ENCODE assay signal across 24 mouse cellular contexts in the genomic region with DNA sequence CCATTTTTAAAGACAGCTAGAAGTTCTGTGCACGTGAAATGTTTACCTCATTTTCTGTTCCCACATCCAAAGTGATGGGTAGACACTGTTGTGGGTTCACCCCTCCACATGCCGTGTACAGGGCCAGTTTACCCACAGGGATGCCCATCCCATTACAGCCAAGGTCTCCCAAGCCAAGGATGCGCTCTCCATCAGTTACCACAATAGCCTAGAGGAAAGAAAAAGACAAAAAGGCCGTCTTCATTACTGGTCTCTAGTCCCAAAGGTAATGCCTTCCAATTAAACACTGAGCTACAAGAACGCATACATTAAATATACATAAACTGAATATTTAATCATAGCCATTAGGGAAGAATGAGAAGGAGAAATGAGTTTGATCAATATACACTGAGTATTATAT. TPM values are rescaled to one million over a fixed set of nuclear protein-coding genes. Genes with fewer than 3 reads are reported as not detected.
DNase-seq lines count a peak whose midpoint lies in the region; ATAC-seq lines count a peak whose summit lies in the region.
"Had no signal": no experiment of that assay in that cellular context is flagged by ENCODE, and none has a peak within 500 bp of the region (broad histone marks: within the 10 kb centered on the region; RNA-seq: fewer than 3 reads in every experiment).

No protein-coding gene starts in this region.

- no peak overlapping the region for H3K4me2 ChIP-seq in midbrain, embryonic 11.5 days
- H3K4me2 ChIP-seq in hindbrain, embryonic 14.5 days (replicated peaks) = no peak overlapping the region
- no peak overlapping the region for H3K4me2 ChIP-seq in midbrain, embryonic 16.5 days (ENCODE audit: low read length)
- H3K4me2 ChIP-seq: embryonic facial prominence, embryonic 15.5 days had no signal

- H3K36me3 ChIP-seq in midbrain, embryonic 11.5 days (ENCODE audit: control insufficient read depth, insufficient read depth, low read length) = no peaks in the 10 kb centered on the region
- no peaks in the 10 kb centered on the region for H3K36me3 ChIP-seq in midbrain, embryonic 10.5 days
- no peaks in the 10 kb centered on the region for H3K36me3 ChIP-seq in hindbrain, embryonic 14.5 days (replicated peaks; ENCODE audit: control insufficient read depth, insufficient read depth)
- H3K36me3 ChIP-seq in midbrain, embryonic 16.5 days (ENCODE audit: control insufficient read depth, insufficient read depth, low read length) = no peaks in the 10 kb centered on the region
- H3K36me3 ChIP-seq: embryonic facial prominence, embryonic 15.5 days; forebrain, embryonic 10.5 days; G1E; heart, embryonic 10.5 days had no signal

- no peak overlapping the region for H3K9ac ChIP-seq in midbrain, embryonic 11.5 days (ENCODE audit: low read length)
- no peak overlapping the region for H3K9ac ChIP-seq in hindbrain, embryonic 14.5 days
- no peak overlapping the region for H3K9ac ChIP-seq in midbrain, embryonic 16.5 days (ENCODE audit: low read depth, low read length)
- H3K9ac ChIP-seq: embryonic facial prominence, embryonic 15.5 days had no signal

- H3K27ac ChIP-seq in midbrain, embryonic 11.5 days (ENCODE audit: low read depth, low read length) = no peak overlapping the region
- H3K27ac ChIP-seq in midbrain, embryonic 10.5 days (replicated peaks) = no peak overlapping the region
- no peak overlapping the region for H3K27ac ChIP-seq in hindbrain, embryonic 14.5 days
- H3K27ac ChIP-seq in midbrain, embryonic 16.5 days (ENCODE audit: low read length) = no peak overlapping the region
- H3K27ac ChIP-seq: embryonic facial prominence, embryonic 15.5 days; forebrain, embryonic 10.5 days; gastrocnemius, adult 2 months; heart, embryonic 10.5 days had no signal

- WGBS in midbrain, embryonic 11.5 days = 80% methylated on average over 5 of the region's 5 CpGs
- WGBS in midbrain, embryonic 10.5 days = 86% methylated on average over 5 of the region's 5 CpGs
- WGBS in hindbrain, embryonic 14.5 days = 42% methylated on average over 5 of the region's 5 CpGs
- WGBS in midbrain, embryonic 16.5 days = 58% methylated on average over 5 of the region's 5 CpGs

- intact Hi-C loops in heart, postnatal 10 days (cut with DNase I) = no loop called here

- peak; percentile 63 for DNase-seq in heart, adult 11 months
- no peak for DNase-seq in heart, postnatal 10 days
- DNase-seq in midbrain, embryonic 11.5 days (ENCODE audit: low spot score, missing footprints) = no peak
- DNase-seq in midbrain, embryonic 10.5 days (ENCODE audit: low spot score) = no peak
- no peak for DNase-seq in hindbrain, embryonic 14.5 days (ENCODE audit: low spot score)
- DNase-seq in gastrocnemius, adult 8-10 months (ENCODE audit: low spot score in 2 of 2) = no peak
- DNase-seq: adrenal gland, adult 8-10 months; adrenal gland, postnatal 36 days; B cell, adult 2 months; cerebellum, adult 8-10 months; cerebellum, postnatal 14 days; embryo, embryonic 11 days; gastrocnemius, adult 2 months; gastrocnemius, postnatal 36 days; heart, adult 18-20 months; heart, postnatal 14 days had no signal

- H3K4me1 ChIP-seq in midbrain, embryonic 11.5 days (ENCODE audit: control insufficient read depth, insufficient read depth, low read length) = no peaks in the 10 kb centered on the region
- no peaks in the 10 kb centered on the region for H3K4me1 ChIP-seq in midbrain, embryonic 10.5 days
- 0 out of 2 replicates have a peak, but pooled peaks cover 4% of the 10 kb centered on the region for H3K4me1 ChIP-seq in hindbrain, embryonic 14.5 days (replicated peaks; ENCODE audit: control insufficient read depth, insufficient read depth, low read length)
- H3K4me1 ChIP-seq in midbrain, embryonic 16.5 days (ENCODE audit: control insufficient read depth, insufficient read depth, low read length) = peaks cover 2% of the 10 kb centered on the region; the same call in 1 of the 2 replicates
- H3K4me1 ChIP-seq: embryonic facial prominence, embryonic 15.5 days; forebrain, embryonic 10.5 days; heart, embryonic 10.5 days had no signal

- H3K9me3 ChIP-seq in midbrain, embryonic 11.5 days (ENCODE audit: control insufficient read depth, low read length) = no peaks in the 10 kb centered on the region
- no peaks in the 10 kb centered on the region for H3K9me3 ChIP-seq in midbrain, embryonic 10.5 days (replicated peaks)
- no peaks in the 10 kb centered on the region for H3K9me3 ChIP-seq in hindbrain, embryonic 14.5 days (ENCODE audit: control insufficient read depth, low read length)
- no peaks in the 10 kb centered on the region for H3K9me3 ChIP-seq in midbrain, embryonic 16.5 days (replicated peaks; ENCODE audit: control insufficient read depth, low read length, poor library complexity, severe bottlenecking)
- H3K9me3 ChIP-seq: embryonic facial prominence, embryonic 15.5 days; forebrain, embryonic 10.5 days; G1E; heart, embryonic 10.5 days had no signal

- no peak overlapping the region for H3K4me3 ChIP-seq in midbrain, embryonic 11.5 days (ENCODE audit: low read depth, low read length)
- H3K4me3 ChIP-seq in midbrain, embryonic 10.5 days = no peak overlapping the region
- H3K4me3 ChIP-seq in hindbrain, embryonic 14.5 days (replicated peaks; ENCODE audit: low read length) = no peak overlapping the region
- H3K4me3 ChIP-seq in midbrain, embryonic 16.5 days (ENCODE audit: low read depth, low read length) = no peak overlapping the region
- H3K4me3 ChIP-seq: embryonic facial prominence, embryonic 15.5 days; erythroblast, embryonic 14.5 days; forebrain, embryonic 10.5 days; gastrocnemius, adult 2 months; heart, embryonic 10.5 days had no signal

- peak; percentile 48; the same call in 1 of the 2 replicates for ATAC-seq in midbrain, embryonic 11.5 days (ENCODE audit: low FRiP score)
- peak; percentile 40; the same call in 1 of the 2 replicates for ATAC-seq in hindbrain, embryonic 14.5 days (ENCODE audit: low FRiP score)
- ATAC-seq in midbrain, embryonic 16.5 days = peak; percentile 62; the same call in 1 of the 2 replicates
- ATAC-seq: CD4-positive, CD25-positive, alpha-beta regulatory T cell, adult 4 months; forebrain, embryonic 14.5 days had no signal

- H3K27me3 ChIP-seq in midbrain, embryonic 11.5 days (ENCODE audit: control insufficient read depth, insufficient read depth, low read length) = no peaks in the 10 kb centered on the region
- no peaks in the 10 kb centered on the region for H3K27me3 ChIP-seq in midbrain, embryonic 10.5 days (ENCODE audit: low read depth, poor library complexity, severe bottlenecking)
- no peaks in the 10 kb centered on the region for H3K27me3 ChIP-seq in hindbrain, embryonic 14.5 days (ENCODE audit: control insufficient read depth, insufficient read depth, low read length)
- H3K27me3 ChIP-seq in midbrain, embryonic 16.5 days (ENCODE audit: control insufficient read depth, insufficient read depth, low read depth, low read length) = no peaks in the 10 kb centered on the region
- H3K27me3 ChIP-seq: embryonic facial prominence, embryonic 15.5 days had no signal

RNA-seq across cellular contexts. Expression of gene Me1, which starts 44.9 kb away (rescaled TPM):
- 10 to 100 TPM; 63.4 to 69.7 TPM for total RNA-seq in heart, postnatal 10 days (2021)
- polyA plus RNA-seq in midbrain, embryonic 11.5 days (2014; fragmentation: Nextera tagmentation; extraction: Ambion mirVana) = 14.3 and 16.1 TPM in 2 replicates
- 9.9 and 10.9 TPM in 2 replicates for polyA plus RNA-seq in midbrain, embryonic 10.5 days (2016; fragmentation: Nextera tagmentation; extraction: Ambion mirVana)
- 53.5 and 61.8 TPM in 2 replicates for polyA plus RNA-seq in hindbrain, embryonic 14.5 days (2014; fragmentation: Nextera tagmentation; extraction: Ambion mirVana)
- 44.8 and 51.5 TPM in 2 replicates for polyA plus RNA-seq in midbrain, embryonic 16.5 days (2015; fragmentation: Nextera tagmentation; extraction: Ambion mirVana)
- total RNA-seq in gastrocnemius, adult 8-10 months (2022) = 100 to 1,000 TPM; 184 to 320 (median 228) TPM
- polyA plus RNA-seq: CD4-positive, CD25-positive, alpha-beta regulatory T cell, adult 4 months had no signal
